Mouse (Mus musculus) granulocyte monocyte progenitor cell, adult 5-6 weeks (primary cell): ENCODE results near the gene Kcng1. TPM values are rescaled to one million over a fixed set of nuclear protein-coding genes. Genes with fewer than 3 reads are reported as not detected.

Experiments used
- ATAC-seq: replicated peaks from 2 replicates; pipeline ENCODE4 v1.8.0; 2016; ENCODE audit warnings: mild to moderate bottlenecking, moderate TSS enrichment, inconsistent platforms; ENCODE audit not compliant: poor library complexity, severe bottlenecking
- total RNA-seq, 2 experiments: library from RNA; stranded (forward) in 1 of 2; stranded (reverse) in 1 of 2; fragments of 200-712, 200-1000 nt in 1 of 2; fragments of >200 nt in 1 of 2; fragmentation: Nextera tagmentation in 1 of 2; gene quantifications; 2 replicates each; pipeline ENCODE4 v1.2.3; 2014 to 2017

Gene Kcng1
- total RNA-seq, 2 experiments from 2014 or later = 0.57 to 4.9 TPM

DNA sequence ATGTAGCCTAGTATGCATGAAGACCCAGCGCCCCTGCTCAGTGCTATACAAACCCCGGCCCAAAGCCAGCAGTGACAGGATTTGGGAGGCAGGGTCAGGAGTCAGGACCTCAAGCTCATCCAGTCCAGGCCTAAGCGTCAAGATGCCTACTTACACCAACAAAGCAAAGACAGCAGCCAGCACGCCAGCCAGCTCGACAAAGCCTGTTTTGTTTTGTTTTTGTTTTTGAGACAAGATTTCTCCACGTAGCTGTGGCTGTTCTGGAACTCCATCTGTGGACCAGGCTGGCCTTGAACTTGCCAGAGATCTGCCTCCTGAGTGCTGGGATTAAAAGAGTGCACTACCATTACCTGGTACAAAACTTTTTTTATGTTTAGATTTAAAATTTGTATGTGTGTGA lies 58.2 kb downstream of the Kcng1 start:
- ATAC-seq = no peak

GRCm38 (mm10) chr2:168213788-168214397 lies 67.6 kb downstream of the Kcng1 start:
- 0 out of 2 replicates have a peak, but pooled peaks have one; percentile 25 for ATAC-seq

Other genes with a start within 250 kb of the Kcng1 start
- 0.58 TPM in 1 of 2 replicates, not detected in the other for gene Pard6b, start 200.7 kb downstream of the Kcng1 start, total RNA-seq (2014; fragmentation: Nextera tagmentation)
- 0.04 and 0.21 TPM in 2 replicates for gene Pard6b, start 200.7 kb downstream of the Kcng1 start, total RNA-seq (2017)
- gene Adnp, start 74.6 kb downstream of the Kcng1 start, total RNA-seq (2014; fragmentation: Nextera tagmentation) = 28.7 and 36.3 TPM in 2 replicates
- gene Adnp, start 74.6 kb downstream of the Kcng1 start, total RNA-seq (2017) = 0.95 and 4.7 TPM in 2 replicates
- gene Gm20716, start 51.4 kb downstream of the Kcng1 start, total RNA-seq (2014; fragmentation: Nextera tagmentation) = 36.9 and 50.4 TPM in 2 replicates
- gene Gm20716, start 51.4 kb downstream of the Kcng1 start, total RNA-seq (2017) = 38.6 and 39.8 TPM in 2 replicates
- 54.1 and 58.0 TPM in 2 replicates for gene Dpm1, start 51.1 kb downstream of the Kcng1 start, total RNA-seq (2014; fragmentation: Nextera tagmentation)
- gene Dpm1, start 51.1 kb downstream of the Kcng1 start, total RNA-seq (2017) = 46.7 and 54.9 TPM in 2 replicates
- gene Mocs3, start 51.1 kb downstream of the Kcng1 start, total RNA-seq (2014; fragmentation: Nextera tagmentation) = 4.1 and 6.0 TPM in 2 replicates
- gene Mocs3, start 51.1 kb downstream of the Kcng1 start, total RNA-seq (2017) = 3.2 and 3.7 TPM in 2 replicates